Mouse (Mus musculus) heart, embryonic 12.5 days (tissue): ENCODE data around the gene Pth. TPM values are rescaled to one million over a fixed set of nuclear protein-coding genes. Genes with fewer than 3 reads are reported as not detected.

ENCODE experiments used
- ATAC-seq: fragments of 200-750 bp; cut with Nextera tagmentation; 2 replicates; pipeline ENCODE4 v1.8.0; 2017; ENCODE audit warnings: moderate TSS enrichment, moderate library complexity; ENCODE audit not compliant: insufficient number of reproducible peaks, low FRiP score
- H3K27ac ChIP-seq: fragments of 300-500 bp; sonication (generic); 2 replicates; pipeline ENCODE4 v1.5.1; 2016; ENCODE audit warnings: mild to moderate bottlenecking, moderate library complexity; ENCODE audit not compliant: poor library complexity, severe bottlenecking
- H3K27me3 ChIP-seq: fragments of 300-500 bp; sonication (generic); replicated peaks from 2 replicates; pipeline ENCODE4 v1.6.1; 2016; ENCODE audit warnings: mild to moderate bottlenecking, moderate library complexity
- H3K36me3 ChIP-seq: fragments of 300-500 bp; sonication (generic); 2 replicates; pipeline ENCODE4 v1.6.1; 2016; ENCODE audit warnings: mild to moderate bottlenecking, moderate library complexity
- H3K4me1 ChIP-seq: fragments of 300-500 bp; sonication (generic); replicated peaks from 2 replicates; pipeline ENCODE4 v1.6.1; 2016; ENCODE audit warnings: mild to moderate bottlenecking
- H3K4me2 ChIP-seq: fragments of 300-500 bp; sonication (generic); 2 replicates; pipeline ENCODE4 v1.6.1; 2016; ENCODE audit warnings: mild to moderate bottlenecking, moderate library complexity
- H3K4me3 ChIP-seq: fragments of 300-500 bp; sonication (generic); 2 replicates; pipeline ENCODE4 v1.5.1; 2016; ENCODE audit warnings: mild to moderate bottlenecking
- H3K9ac ChIP-seq: fragments of 300-500 bp; sonication (generic); 2 replicates; pipeline ENCODE4 v1.6.1; 2016; ENCODE audit warnings: mild to moderate bottlenecking, moderate library complexity
- H3K9me3 ChIP-seq: fragments of 300-500 bp; sonication (generic); replicated peaks from 2 replicates; pipeline ENCODE4 v1.6.1; 2016; ENCODE audit warnings: mild to moderate bottlenecking, moderate library complexity
- WGBS: fragments of 180-500 bp; shearing (Covaris S2); methylation state at CpG from one replicate; pipeline ENCODE4 v1.1.7; 2016; 5-methylcytosine and 5-hydroxymethylcytosine counted together
- polyA plus RNA-seq: library from polyadenylated mRNA; unstranded; fragments of >200 nt; fragmentation: Nextera tagmentation; extraction: Ambion mirVana; gene quantifications from 2 replicates; pipeline ENCODE4 v1.2.1, GENCODE M21; 2016

Pth gene
- not detected in 2 replicates for polyA plus RNA-seq

GRCm38 (mm10) chr7:113388470-113388869, at the start of gene Pth:
TSS of gene Pth (minus strand) at chr7:113388570.
- Histone ChIP-seq H3K36me3 (no peaks in the 10 kb centered on the region), H3K4me2 (no peak within 1 kb of the TSS), H3K27ac (no peak within 1 kb of the TSS), H3K9ac (no peak within 1 kb of the TSS), H3K4me1 (0 out of 2 replicates have a peak, but pooled peaks cover 3% of the 10 kb centered on the region), H3K4me3 (no peak within 1 kb of the TSS), H3K27me3 (no peaks in the 10 kb centered on the region), H3K9me3 (no peaks in the 10 kb centered on the region)
- no peak for ATAC-seq
- 82% methylated on average over 2 of the region's 2 CpGs for WGBS

GRCm38 (mm10) chr7:113436312-113436711, 47.9 kb upstream of the Pth start:
- Histone ChIP-seq H3K4me3 (no peak overlapping the region), H3K27ac (no peak overlapping the region), H3K4me2 (no peak overlapping the region), H3K36me3 (no peaks in the 10 kb centered on the region), H3K9me3 (no peaks in the 10 kb centered on the region), H3K9ac (no peak overlapping the region), H3K27me3 (no peaks in the 10 kb centered on the region), H3K4me1 (no peaks in the 10 kb centered on the region)
- WGBS: 76% methylated on average over 10 of the region's 10 CpGs
- ATAC-seq: no peak

- no peak for ATAC-seq
Measured at GRCm38 (mm10) chr7:113434286-113434685, 45.9 kb upstream of the Pth start.

GRCm38 (mm10) chr7:113433451-113433850, 45.1 kb upstream of the Pth start:
- no peak overlapping the region for H3K4me3 ChIP-seq
- H3K4me2 ChIP-seq: no peak overlapping the region
- no peaks in the 10 kb centered on the region for H3K4me1 ChIP-seq
- ATAC-seq: no peak
- WGBS: 78% methylated on average over 3 of the region's 3 CpGs
- no peaks in the 10 kb centered on the region for H3K9me3 ChIP-seq
- no peak overlapping the region for H3K27ac ChIP-seq
- no peak overlapping the region for H3K9ac ChIP-seq
- H3K36me3 ChIP-seq: no peaks in the 10 kb centered on the region
- no peaks in the 10 kb centered on the region for H3K27me3 ChIP-seq

More at GRCm38 (mm10) chr7:113434286-113434685, 45.9 kb upstream of the Pth start:
- Histone ChIP-seq H3K27ac (no peak overlapping the region), H3K27me3 (no peaks in the 10 kb centered on the region), H3K4me3 (no peak overlapping the region), H3K9me3 (no peaks in the 10 kb centered on the region), H3K36me3 (no peaks in the 10 kb centered on the region), H3K4me1 (no peaks in the 10 kb centered on the region), H3K9ac (no peak overlapping the region), H3K4me2 (no peak overlapping the region)
- WGBS: 7% methylated on average over 4 of the region's 4 CpGs

- no peaks in the 10 kb centered on the region for H3K4me1 ChIP-seq
- no peak overlapping the region for H3K4me2 ChIP-seq
- H3K9me3 ChIP-seq: no peaks in the 10 kb centered on the region
- no peak overlapping the region for H3K9ac ChIP-seq
- WGBS: 81% methylated on average over 4 of the region's 4 CpGs
- no peak for ATAC-seq
- no peak overlapping the region for H3K27ac ChIP-seq
- no peaks in the 10 kb centered on the region for H3K36me3 ChIP-seq
- H3K27me3 ChIP-seq: no peaks in the 10 kb centered on the region
- no peak overlapping the region for H3K4me3 ChIP-seq
Measured at GRCm38 (mm10) chr7:113432891-113433290, 44.5 kb upstream of the Pth start.

- Histone ChIP-seq H3K27me3 (no peaks in the 10 kb centered on the region), H3K4me3 (no peak overlapping the region), H3K27ac (no peak overlapping the region), H3K36me3 (no peaks in the 10 kb centered on the region), H3K9me3 (no peaks in the 10 kb centered on the region), H3K9ac (no peak overlapping the region), H3K4me2 (no peak overlapping the region), H3K4me1 (peaks cover 14% of the 10 kb centered on the region)
- 80% methylated on average over 1 of the region's 1 CpGs for WGBS
- no peak for ATAC-seq
Measured at GRCm38 (mm10) chr7:113420771-113421170, 32.4 kb upstream of the Pth start.

GRCm38 (mm10) chr7:113419070-113419782, 30.9 kb upstream of the Pth start:
- H3K36me3 ChIP-seq: no peaks in the 10 kb centered on the region
- no peak overlapping the region for H3K9ac ChIP-seq
- no peak overlapping the region for H3K4me3 ChIP-seq
- H3K27me3 ChIP-seq: no peaks in the 10 kb centered on the region
- H3K27ac ChIP-seq: no peak overlapping the region
- H3K4me2 ChIP-seq: peak overlapping the region; percentile 24
- 10% methylated on average over 4 of the region's 4 CpGs for WGBS
- peaks cover 14% of the 10 kb centered on the region for H3K4me1 ChIP-seq
- no peaks in the 10 kb centered on the region for H3K9me3 ChIP-seq
- ATAC-seq: peak; percentile 76

- no peak overlapping the region for H3K9ac ChIP-seq
- H3K27ac ChIP-seq: no peak overlapping the region
- no peaks in the 10 kb centered on the region for H3K27me3 ChIP-seq
- H3K4me3 ChIP-seq: no peak overlapping the region
- H3K4me2 ChIP-seq: no peak overlapping the region
- no peaks in the 10 kb centered on the region for H3K9me3 ChIP-seq
- peaks cover 14% of the 10 kb centered on the region for H3K4me1 ChIP-seq
- no peaks in the 10 kb centered on the region for H3K36me3 ChIP-seq
- no peak for ATAC-seq
- 74% methylated on average over 1 of the region's 1 CpGs for WGBS
Measured at GRCm38 (mm10) chr7:113416536-113416935, 28.2 kb upstream of the Pth start.

GRCm38 (mm10) chr7:113415256-113415655, 26.9 kb upstream of the Pth start:
- Histone ChIP-seq H3K4me3 (no peak overlapping the region), H3K9ac (no peak overlapping the region), H3K4me2 (no peak overlapping the region), H3K27me3 (no peaks in the 10 kb centered on the region), H3K9me3 (no peaks in the 10 kb centered on the region), H3K4me1 (peaks cover 14% of the 10 kb centered on the region), H3K27ac (no peak overlapping the region), H3K36me3 (no peaks in the 10 kb centered on the region)
- ATAC-seq: no peak
- WGBS: 80% methylated on average over 3 of the region's 3 CpGs

GRCm38 (mm10) chr7:113408712-113409111, 20.3 kb upstream of the Pth start:
- Histone ChIP-seq H3K4me3 (no peak overlapping the region), H3K4me1 (no peaks in the 10 kb centered on the region), H3K27ac (no peak overlapping the region), H3K4me2 (no peak overlapping the region), H3K9ac (no peak overlapping the region), H3K36me3 (no peaks in the 10 kb centered on the region), H3K27me3 (no peaks in the 10 kb centered on the region), H3K9me3 (no peaks in the 10 kb centered on the region)
- no peak for ATAC-seq
- WGBS: 47% methylated on average over 5 of the region's 5 CpGs

- no peak overlapping the region for H3K9ac ChIP-seq
- no peak overlapping the region for H3K4me3 ChIP-seq
- H3K36me3 ChIP-seq: no peaks in the 10 kb centered on the region
- H3K27ac ChIP-seq: no peak overlapping the region
- H3K4me2 ChIP-seq: no peak overlapping the region
- H3K4me1 ChIP-seq: no peaks in the 10 kb centered on the region
- H3K9me3 ChIP-seq: no peaks in the 10 kb centered on the region
- H3K27me3 ChIP-seq: no peaks in the 10 kb centered on the region
- ATAC-seq: no peak
Measured at GRCm38 (mm10) chr7:113398083-113398482, 9.7 kb upstream of the Pth start.

- Histone ChIP-seq H3K4me2 (no peak overlapping the region), H3K4me3 (no peak overlapping the region), H3K27me3 (no peaks in the 10 kb centered on the region), H3K4me1 (0 out of 2 replicates have a peak, but pooled peaks cover 3% of the 10 kb centered on the region), H3K9me3 (no peaks in the 10 kb centered on the region), H3K9ac (no peak overlapping the region), H3K27ac (no peak overlapping the region), H3K36me3 (no peaks in the 10 kb centered on the region)
- WGBS: 77% methylated on average over 4 of the region's 4 CpGs
- no peak for ATAC-seq
Measured at GRCm38 (mm10) chr7:113396661-113397060, 8.3 kb upstream of the Pth start.
